Mouse (Mus musculus): ENCODE results near the gene Txlng. TPM values are rescaled to one million over a fixed set of nuclear protein-coding genes. Genes with fewer than 3 reads are reported as not detected.
A peak's percentile ranks its signal among the peaks of the same experiment; 100 is the strongest.

The Txlng gene
- total RNA-seq, 4 experiments from 2014 or later, result 6.7 to 8.6 (median 8.3) TPM

DNA sequence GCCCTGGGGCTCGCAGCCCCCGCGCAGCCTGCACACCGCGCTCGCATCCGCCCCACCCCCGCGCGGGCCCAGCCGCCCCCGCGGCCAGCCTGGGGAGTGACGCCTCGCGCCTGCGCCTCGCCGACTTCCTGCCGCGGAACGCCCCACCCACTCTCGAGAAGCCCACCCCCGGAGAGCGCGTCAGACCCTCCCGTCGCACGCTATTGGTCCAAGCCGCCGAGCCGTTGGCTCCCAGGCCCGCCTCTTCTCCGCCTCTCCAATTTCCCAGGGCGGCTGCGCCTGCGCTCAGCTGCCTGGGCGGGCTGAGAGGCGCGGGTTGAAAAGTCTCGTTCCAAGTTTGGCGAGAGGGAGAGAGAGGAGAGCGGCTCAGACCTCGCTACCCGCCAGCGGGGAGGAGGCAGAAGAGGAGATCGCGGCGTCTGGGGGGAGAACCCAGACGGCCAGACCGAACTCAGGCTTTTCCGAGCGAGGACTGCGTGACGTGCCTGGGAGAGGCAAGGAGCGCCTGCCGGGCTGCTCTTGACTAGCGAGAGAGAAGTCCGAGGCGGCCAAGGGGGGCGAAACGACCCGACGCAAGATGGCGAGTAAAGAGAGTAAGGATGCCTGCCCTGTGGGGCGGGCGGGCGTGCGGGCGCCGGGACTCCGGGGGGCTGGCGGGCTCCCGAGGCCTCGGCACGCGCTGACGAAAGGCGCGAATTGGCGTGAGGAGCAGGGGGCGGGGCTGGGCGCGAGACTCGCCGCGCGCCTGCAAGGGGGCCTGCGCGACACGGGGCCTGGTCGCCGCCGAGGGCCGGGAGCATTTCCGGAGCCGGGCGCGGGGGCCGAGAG lies 68.9 kb downstream of the Txlng start, which contains the start of gene Rbbp7:
Rbbp7 (plus strand) TSS at position 288 of the 828 bp plus-strand sequence.
- peak; percentile 87 for DNase-seq (ENCODE audit: low spot score)

DNA sequence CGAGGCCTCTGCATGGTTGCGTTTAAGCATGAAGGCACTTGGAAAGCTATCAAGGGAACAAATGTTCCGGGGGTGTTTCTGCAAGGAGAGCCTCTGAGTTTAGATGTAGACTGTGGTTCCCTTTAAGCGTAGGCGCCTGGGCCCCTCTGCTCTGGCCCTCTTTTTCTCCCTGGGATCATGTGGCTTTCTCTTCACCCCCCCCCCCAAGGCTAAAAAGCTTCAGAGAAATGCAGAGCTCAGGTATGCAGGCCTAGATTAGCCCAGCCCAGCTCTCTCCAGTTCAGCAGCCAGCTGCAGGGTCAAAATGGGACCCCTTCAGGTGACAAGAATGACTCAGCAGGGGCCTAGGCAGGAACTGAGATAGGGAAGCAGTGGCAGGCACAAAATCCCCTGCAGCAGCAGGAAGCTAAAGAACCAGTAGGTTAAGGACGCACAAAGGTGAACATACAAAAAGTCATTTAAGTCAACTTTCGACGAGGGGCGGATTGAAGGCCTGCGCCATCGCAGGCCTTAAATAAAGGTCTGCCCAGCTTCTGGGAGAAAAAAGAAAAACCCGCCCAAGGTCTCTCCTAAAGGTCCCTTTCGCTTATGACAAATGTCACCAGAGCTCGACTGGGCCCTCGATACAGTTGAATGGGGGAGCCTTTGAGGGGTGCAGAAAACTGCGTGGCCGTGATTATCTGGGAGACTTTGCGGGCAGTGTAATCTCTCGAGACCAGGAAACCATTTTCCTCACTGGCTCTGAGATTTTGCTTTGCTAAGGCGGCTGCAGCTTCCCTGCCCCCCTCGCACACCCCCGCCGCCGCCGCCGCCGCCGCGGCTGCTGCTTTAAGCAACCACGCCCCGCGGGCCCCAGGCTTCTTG lies 69.8 kb downstream of the Txlng start:
- peak; percentile 13 for DNase-seq (ENCODE audit: low spot score)

DNA sequence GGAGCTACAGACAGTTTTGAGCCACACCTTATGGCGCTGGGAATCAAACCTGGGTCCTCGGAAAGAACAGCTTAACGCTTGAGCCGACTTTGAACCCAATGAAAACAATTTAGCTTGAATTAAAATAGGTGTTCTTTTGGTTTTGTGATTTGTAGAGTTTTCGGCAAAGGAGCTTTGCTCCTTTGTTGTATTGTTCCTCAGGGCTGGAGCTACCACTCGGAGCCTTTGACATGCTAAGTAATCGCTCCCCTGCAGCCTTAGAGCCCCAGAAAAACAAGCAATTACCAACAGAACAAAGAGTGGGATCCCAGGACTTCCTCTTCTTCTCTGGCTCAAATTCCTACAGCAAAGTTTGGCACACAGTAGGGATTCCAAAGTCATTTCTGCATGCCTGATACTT lies 73.2 kb downstream of the Txlng start:
- DNase-seq (ENCODE audit: low spot score), result no peak

DNA sequence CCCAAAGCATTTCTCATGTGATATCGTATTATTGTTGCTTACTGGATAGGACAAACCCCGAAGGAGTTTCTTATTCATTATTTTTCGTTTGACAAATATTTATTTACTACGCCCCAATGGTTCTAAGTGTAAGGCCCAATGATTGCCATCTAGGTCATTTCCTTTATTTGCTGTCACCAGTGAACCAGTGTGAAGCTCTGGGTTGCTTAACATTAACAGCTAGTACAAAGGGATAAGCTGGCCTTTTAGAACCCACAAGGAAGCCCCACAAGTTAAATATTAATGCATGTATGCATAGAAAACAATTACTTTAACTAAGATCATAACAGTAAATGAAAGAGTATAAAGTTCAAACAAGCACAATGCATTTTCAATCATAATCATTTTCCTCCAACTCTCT lies 74.9 kb downstream of the Txlng start:
- no peak for DNase-seq (ENCODE audit: low spot score)

DNA sequence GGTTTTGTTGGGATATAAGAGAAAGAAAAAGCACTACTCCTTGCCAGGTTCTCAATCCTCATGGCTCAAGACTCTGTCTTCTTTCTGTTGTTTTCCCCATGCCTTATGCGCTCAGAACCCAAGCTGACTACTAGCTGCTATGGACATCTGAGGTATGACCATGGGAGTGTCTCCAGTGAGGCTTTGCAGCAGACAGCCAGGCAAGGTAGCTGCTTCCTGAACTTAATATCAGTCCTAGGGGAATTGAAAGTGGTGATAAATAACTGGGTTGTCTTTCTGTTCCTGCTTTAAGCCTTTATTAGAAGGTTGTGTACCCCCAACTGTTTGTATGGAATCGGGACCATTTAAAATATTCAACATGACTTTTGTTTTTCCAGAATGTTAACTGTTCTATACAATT lies 76.8 kb downstream of the Txlng start:
- DNase-seq (ENCODE audit: low spot score), result no peak

DNA sequence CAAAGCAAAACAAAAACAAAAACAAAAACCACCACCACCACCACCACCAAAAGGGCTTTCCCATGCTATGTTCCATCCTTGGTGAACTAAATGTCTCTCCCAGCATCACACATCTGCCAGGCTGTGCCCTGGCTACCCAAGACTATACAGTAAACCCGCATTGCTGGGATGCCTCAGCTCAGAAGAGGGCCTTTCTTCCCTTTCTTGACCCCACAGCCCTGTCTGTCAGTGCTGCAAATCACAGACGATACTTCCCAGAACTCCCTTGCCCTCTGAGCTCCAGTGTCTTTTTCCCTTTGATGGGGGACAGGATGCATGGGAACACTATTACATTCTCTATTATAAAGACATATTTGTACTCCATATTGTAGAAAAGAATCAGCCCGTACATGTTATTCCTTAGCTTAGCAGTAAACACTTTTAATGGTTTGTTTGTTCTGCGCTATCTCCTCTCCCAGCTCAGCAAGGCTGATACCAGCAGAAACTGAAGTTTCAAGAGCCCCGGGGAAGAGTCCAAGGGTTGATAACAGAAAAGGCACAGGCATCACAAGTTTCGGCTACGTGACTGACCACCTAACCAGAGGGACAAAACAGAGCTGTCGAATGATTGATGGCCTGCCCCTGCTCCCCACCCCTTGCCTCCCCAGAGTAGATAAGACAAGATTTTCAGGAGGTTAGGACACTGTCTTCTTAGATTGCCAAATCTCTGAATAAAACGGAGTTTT lies 80.4 kb downstream of the Txlng start:
- no peak for DNase-seq (ENCODE audit: low spot score)

DNA sequence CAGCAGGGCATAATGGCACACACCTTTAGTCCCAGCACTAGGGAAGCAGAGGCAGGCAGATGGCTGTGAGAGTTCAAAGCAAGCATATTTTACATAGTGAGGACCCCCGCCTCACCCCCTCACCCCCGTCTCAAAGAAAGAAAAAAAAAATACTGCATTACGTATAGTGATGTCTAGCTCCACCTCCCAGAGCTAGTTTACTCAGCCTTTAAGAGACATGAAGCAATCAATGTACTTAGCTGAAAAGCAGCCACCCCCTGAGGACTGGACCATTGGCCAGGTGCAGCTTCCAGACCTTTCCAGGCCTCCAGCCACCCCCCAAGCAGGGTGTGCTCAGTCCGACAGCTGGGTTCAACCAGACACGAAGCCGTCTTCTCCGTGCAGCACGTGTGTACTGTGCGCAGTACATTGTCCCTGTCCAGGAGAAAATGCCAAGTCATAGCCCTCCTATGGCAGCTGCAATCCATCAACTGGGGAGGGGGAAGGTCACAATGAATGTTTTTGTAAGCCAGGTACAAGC lies 93.1 kb downstream of the Txlng start:
- no peak for DNase-seq (ENCODE audit: low spot score)

DNA sequence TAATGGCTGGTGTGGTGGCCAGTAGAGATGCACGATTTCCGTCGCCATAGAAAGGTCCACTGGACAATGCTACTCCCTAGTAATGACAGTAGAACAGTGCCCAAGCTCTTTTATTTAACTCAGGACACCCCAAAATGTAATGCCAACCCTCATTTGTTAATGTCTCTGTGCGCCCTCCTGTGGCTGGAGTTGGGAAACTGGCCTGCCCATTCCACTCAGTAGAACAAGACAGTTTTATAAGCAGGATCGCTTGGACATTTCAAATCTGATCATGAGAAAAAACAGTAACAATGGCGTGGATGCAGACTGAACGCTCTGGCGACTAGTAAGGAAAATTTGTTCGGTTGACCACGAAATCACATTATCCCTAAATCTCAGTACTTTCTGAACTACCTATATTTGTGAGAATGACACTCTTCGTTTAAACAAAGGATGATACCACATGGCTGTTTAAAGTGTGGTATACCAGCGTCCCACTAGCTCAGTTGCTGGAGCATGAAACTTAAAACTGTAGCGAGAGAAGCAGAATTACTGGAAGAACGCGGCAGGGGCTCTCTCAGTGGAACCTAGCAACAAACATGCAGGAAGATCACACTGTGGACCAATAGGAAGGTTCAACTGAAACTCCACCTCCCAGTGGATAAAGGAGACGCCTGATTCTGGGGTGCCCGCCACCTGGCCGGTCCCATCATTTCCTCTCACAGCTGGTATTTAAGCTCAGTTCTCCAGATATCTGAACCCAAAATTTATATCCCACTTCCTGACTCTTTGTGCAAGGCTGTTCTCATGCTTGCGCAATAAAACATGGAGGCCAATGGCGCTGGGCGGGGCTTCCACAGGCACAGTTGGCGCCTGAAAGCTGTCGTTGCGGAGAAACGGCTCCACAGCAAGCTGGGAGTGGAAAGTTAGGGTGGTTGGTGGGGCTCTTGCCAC lies 94.0 kb downstream of the Txlng start:
- DNase-seq (ENCODE audit: low spot score), result peak; percentile 52

DNA sequence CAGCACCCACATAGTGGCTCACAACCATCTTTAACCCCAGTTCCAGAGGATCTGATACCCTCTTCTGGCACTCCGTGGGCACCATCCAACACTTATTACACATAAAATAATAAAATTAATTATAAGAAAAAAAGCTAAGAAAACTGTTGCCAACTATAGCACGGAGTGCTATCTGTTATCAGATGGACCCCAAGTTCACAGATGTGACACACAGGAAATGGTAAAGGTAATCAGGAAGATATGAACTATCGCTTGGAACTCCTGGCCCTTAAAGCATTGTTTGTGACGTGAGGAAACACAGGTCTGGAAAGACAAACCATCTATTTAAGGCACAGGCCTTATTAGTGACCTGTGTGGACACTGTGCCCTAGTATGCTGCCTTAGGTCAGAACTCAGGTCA lies 99.2 kb downstream of the Txlng start:
- DNase-seq (ENCODE audit: low spot score), result no peak

Small RNAs within 50 kb of the gene (microRNA-seq; reads per million reads assigned to microRNA genes)
- gene Mir3473a, result not detected

Other genes starting within 250 kb of the Txlng start
- 1 to 10 TPM; 1.1 to 2.1 (median 1.3) TPM for gene Reps2, start 185.8 kb downstream of the Txlng start, total RNA-seq (2022)
- gene Rbbp7, start 69.1 kb downstream of the Txlng start, total RNA-seq (2022), result 100 to 1,000 TPM; 150 to 163 (median 160) TPM
- gene Syap1, start 59.0 kb upstream of the Txlng start, total RNA-seq (2022), result 10 to 100 TPM; 28.5 to 30.8 (median 29.4) TPM
- 10 to 100 TPM; 10.4 to 13.8 (median 12.2) TPM for gene Ctps2, start 71.8 kb upstream of the Txlng start, total RNA-seq (2022)
- not detected for gene S100g, start 135.1 kb upstream of the Txlng start, total RNA-seq (2022)

All from heart, adult 8-10 months (tissue).